Mouse (Mus musculus): Measurements from ENCODE around the gene Allc. TPM values are rescaled to one million over a fixed set of nuclear protein-coding genes. Genes with fewer than 3 reads are reported as not detected.

Gene Allc
- not detected for total RNA-seq (2021)
- long read RNA-seq, experiment 1, result 0 reads
- long read RNA-seq, experiment 2, result 0 reads

- no peak for DNase-seq (ENCODE audit: low spot score in 2 of 2)
Measured at GRCm38 (mm10) chr12:28582423-28582822, at the start of gene Allc. Gene Allc (minus strand): TSS chr12:28582523.

DNA sequence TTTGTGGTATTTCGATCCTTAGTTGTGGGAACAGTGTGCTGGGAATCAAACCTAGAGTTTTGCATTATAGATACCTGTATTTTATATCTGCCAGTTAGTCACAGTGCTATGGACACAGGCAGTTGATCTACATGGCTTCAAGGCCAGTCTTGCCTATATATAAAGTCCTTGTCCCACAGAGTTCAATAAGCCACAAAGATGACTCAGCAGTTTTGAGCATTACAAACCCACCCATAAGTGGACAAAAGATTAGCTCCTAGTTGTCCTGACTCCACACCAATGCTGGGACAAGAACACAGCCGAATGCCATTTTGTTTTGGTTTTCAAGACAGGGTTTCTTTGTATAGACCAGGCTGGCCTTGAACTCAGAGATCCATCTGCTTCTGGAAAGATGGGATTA lies 46.1 kb upstream of the Allc start:
- no peak for DNase-seq (ENCODE audit: low spot score in 2 of 2)

DNA sequence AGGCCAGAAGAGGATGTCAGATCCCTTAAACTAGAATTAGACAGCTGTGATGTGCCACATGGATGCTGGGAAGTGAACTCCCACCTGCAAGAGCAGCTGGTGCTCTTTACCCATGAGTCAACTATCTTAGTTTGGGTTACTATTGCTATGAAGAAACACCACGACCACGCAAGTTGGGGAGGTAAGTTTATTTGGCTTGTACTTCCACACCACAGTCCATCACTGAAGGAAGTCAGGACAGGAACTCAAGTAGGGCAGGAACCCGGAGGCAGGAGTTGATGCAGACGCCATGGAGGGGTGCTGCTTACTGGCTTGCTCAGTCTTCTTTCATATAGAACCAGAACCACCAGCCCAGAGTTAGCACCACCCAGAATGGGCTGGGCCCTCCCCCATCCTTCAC lies 44.8 kb upstream of the Allc start:
- DNase-seq (ENCODE audit: low spot score in 2 of 2), result no peak

GRCm38 (mm10) chr12:28625407-28625806 lies 43.1 kb upstream of the Allc start:
- no peak for DNase-seq (ENCODE audit: low spot score in 2 of 2)

- DNase-seq (ENCODE audit: low spot score in 2 of 2), result no peak
Measured at GRCm38 (mm10) chr12:28624251-28624650, 41.9 kb upstream of the Allc start.

- no peak for DNase-seq (ENCODE audit: low spot score in 2 of 2)
Measured at GRCm38 (mm10) chr12:28623195-28623594, 40.9 kb upstream of the Allc start, which contains the start of gene Colec11. Gene Colec11 (minus strand): TSS chr12:28623377.

- DNase-seq (ENCODE audit: low spot score in 2 of 2), result no peak
Measured at GRCm38 (mm10) chr12:28622641-28623040, 40.3 kb upstream of the Allc start.

DNA sequence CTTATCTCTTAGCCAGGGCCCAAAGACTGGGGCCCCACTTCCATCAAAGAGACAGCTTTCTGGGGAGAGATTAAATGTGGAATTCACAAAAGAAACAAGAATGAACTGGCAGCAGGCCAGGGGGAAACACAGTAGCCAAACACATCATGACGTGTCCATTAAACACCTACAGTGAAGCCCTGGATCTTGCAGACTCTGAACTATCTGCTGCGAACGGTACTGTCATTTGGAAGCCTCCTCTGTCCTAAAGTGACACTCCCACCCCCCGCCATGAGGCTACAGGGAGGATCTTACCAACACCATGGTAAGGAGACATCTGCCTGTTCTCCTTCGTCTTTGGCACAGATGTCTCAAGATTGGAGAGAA lies 39.8 kb upstream of the Allc start:
- no peak for DNase-seq (ENCODE audit: low spot score in 2 of 2)

DNA sequence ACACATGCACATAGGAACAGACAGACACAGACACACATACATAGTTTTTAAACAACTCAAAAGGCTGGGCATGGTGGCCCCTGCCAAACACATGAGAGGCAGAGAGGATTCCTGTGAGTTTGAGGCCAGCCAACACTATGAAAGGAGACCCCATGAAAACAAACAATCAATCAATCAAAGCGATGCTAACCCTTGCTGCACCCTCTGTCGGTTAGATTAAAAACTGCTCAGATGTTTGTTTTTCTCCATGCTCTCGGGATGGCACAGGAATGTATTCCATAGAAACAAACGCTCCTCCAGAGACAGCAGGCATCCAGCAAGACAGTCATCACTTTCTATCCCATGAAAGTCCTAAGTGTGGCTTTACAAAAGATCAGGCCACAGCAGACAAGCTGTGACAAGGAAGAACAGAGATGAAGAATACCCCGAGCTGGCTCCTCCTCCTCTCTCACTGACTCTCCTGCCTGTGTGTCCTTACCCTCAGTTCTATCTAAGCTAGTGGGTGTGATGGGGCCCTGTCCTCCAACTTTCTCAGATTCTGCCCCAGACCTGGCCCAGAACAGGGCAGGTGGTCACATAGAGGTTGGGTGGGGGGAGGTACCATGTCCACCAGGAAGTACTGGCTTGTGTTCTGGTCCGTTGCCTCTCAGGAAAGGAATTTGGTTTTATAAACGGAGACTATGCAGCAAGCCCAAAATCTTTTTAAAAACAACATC lies 39.3 kb upstream of the Allc start:
- DNase-seq (ENCODE audit: low spot score in 2 of 2), result no peak

GRCm38 (mm10) chr12:28617297-28617696 lies 35.0 kb upstream of the Allc start:
- no peak for DNase-seq (ENCODE audit: low spot score in 2 of 2)

GRCm38 (mm10) chr12:28614401-28614800 lies 32.1 kb upstream of the Allc start:
- DNase-seq (ENCODE audit: low spot score in 2 of 2), result no peak

DNA sequence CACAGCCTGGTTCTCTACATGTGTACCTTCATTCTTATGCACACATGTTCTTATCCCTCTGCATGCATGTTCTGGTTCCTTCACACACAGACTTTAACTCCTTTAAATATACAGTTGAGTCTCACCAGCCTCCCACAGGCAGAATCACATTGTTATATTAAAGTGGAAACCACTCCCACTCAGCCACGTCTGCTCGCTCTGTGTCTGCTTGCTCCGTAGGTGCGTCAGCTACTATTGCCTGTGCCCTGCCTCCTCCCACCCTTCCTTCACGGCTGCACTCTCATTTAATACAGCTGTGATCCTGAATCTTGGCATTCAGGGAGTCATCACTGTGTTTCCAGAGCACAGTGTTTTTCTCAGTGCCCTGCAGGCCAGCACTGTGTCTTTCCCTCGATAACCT lies 30.1 kb upstream of the Allc start:
- DNase-seq (ENCODE audit: low spot score in 2 of 2), result no peak

- DNase-seq (ENCODE audit: low spot score in 2 of 2), result no peak
Measured at GRCm38 (mm10) chr12:28607546-28608305, 25.4 kb upstream of the Allc start.

- DNase-seq (ENCODE audit: low spot score in 2 of 2), result no peak
Measured at GRCm38 (mm10) chr12:28603494-28603893, 21.2 kb upstream of the Allc start.

DNA sequence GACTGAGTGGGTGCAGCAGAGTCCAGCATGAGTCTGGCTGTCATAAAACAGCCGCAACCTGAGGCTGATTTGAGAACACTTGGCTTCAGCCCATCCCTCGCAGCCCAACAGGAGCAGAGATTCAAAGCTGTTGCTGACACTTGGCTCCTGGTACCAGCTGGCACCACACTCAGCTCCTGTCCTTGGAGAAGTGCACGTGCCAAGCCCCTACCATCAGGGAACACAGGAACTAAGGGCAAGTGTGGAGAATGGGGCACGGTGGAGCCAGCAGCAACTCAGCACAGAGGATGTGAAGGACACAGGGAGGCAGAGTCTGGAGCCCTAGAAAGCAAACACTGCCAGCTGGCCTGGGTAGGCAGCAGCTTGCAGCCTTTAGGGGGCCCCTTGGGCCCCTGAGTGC lies 19.9 kb upstream of the Allc start:
- DNase-seq (ENCODE audit: low spot score in 2 of 2), result peak in 1 of 2 experiments; percentile 18

- no peak for DNase-seq (ENCODE audit: low spot score in 2 of 2)
Measured at GRCm38 (mm10) chr12:28598526-28598991, 16.2 kb upstream of the Allc start.

- no peak for DNase-seq (ENCODE audit: low spot score in 2 of 2)
Measured at GRCm38 (mm10) chr12:28598110-28598509, 15.8 kb upstream of the Allc start.

DNA sequence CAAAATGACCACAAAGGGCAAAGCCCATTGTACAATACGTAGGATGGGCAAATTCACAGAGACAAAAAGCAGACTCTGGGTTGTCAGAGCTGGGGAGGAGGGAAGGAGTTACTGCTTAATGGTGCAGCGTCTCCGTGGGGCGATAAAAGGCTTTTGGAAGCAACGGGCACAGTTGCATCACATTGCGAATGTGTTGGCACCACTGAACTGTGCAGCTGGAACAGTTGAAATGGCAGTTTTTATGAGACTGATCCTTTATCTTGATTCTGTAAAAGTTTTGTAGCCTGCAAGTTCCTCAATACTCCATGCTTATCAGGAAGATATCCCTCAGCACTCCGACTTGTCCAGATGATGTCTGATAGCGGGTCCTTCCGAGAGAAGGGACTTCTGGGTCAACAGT lies 15.4 kb upstream of the Allc start:
- DNase-seq (ENCODE audit: low spot score in 2 of 2), result no peak

GRCm38 (mm10) chr12:28596851-28597250 lies 14.5 kb upstream of the Allc start:
- no peak for DNase-seq (ENCODE audit: low spot score in 2 of 2)

- DNase-seq (ENCODE audit: low spot score in 2 of 2), result no peak
Measured at GRCm38 (mm10) chr12:28590428-28590827, 8.1 kb upstream of the Allc start.

GRCm38 (mm10) chr12:28589090-28589868 lies 7.0 kb upstream of the Allc start:
- DNase-seq (ENCODE audit: low spot score in 2 of 2), result peak; percentile 63 to 69

- no peak for DNase-seq (ENCODE audit: low spot score in 2 of 2)
Measured at GRCm38 (mm10) chr12:28587949-28588348, 5.6 kb upstream of the Allc start.
